Mouse (Mus musculus) right cerebral cortex, postnatal 36 days (tissue): ENCODE data around the gene Myl6b.

ENCODE experiments used
- DNase-seq, 2 experiments: peaks; one replicate each; pipeline ENCODE4 v3.0.0; 2022; ENCODE audit warnings: low spot score in 2 of 2, mixed read lengths in 1 of 2

The Myl6b gene

DNA sequence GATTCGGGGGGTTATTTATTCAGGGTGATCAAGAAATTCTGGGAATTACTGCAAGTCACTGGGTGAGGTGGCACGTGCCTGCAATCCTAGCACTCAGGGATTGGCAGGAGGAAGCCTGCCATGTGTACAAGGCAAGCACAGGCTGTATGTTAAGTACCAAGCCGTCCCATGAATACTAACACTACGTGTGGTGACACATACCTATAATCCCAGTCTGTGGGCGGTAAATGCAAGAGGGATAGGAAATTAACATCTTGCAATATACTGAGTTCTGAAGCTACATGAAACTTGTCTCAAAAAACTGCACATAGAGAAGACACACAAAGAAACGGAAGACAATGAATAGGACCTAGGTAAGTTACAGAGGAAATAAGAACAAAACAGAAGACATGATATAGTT lies 47.5 kb downstream of the Myl6b start:
- DNase-seq = no peak

DNA sequence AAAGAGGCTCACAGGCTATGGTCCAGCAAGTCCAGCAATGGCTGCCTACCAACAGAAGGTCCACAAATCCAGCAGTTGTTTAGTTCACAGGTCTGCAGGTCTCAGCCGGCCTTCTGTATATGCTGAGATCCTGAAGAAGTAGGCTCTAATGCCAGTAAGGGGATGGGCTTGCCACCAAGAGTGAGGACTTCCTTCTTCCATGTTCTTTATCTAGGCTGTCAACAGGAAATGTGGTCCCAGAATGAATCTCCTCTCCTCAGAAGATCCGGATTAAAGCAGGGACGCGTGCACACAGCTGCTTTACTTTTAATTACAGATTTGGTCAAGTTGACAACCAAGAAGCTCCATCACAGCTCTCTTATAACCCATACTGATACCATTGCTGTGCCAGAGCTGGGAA lies 53.1 kb downstream of the Myl6b start:
- DNase-seq = no peak

DNA sequence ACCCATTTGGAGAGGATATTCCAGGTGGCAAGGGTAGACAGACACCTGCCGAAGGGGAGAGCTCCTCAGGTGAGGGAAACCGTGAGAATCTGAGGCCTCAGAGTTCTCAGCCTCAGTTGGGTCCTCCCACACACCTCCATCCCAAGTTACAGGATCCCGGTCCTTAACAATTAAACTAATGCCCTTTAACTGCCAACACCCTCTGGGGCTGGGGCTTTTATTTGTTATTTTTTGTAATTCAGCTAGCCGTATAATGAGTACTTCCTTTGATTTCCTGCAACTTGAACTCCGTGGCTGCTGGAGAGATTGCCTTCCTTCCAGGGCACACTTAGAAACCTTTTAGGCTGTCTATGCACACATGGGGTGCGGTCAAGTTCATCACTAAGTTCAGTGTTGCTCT lies 54.1 kb downstream of the Myl6b start:
- no peak for DNase-seq
